Mouse (Mus musculus) heart, adult 2 months (tissue): Measurements from ENCODE around the gene Det1.

Experiments
- CTCF ChIP-seq: fragments of 200-600 bp; IDR thresholded peaks from 2 replicates; pipeline ENCODE4 v1.8.1; 2022; ENCODE audit warnings: antibody characterized with exemption, mild to moderate bottlenecking, moderate library complexity
- POLR2A ChIP-seq: fragments of 200-500 bp; IDR thresholded peaks from 2 replicates; pipeline ENCODE4 v1.6.1; 2011; ENCODE audit warnings: mild to moderate bottlenecking, low read depth, low read length, control low read depth; ENCODE audit not compliant: insufficient read depth

GRCm38 (mm10) chr7:78895653-78896333 is 48.7 kb upstream of the Det1 start, which contains the start of gene Aen:
- no peak for TF ChIP-seq CTCF
- peak; percentile 79 for TF ChIP-seq POLR2A
